Mouse (Mus musculus) hindbrain, postnatal 0 days (tissue): ENCODE measurements around the gene Slc5a6. TPM values are rescaled to one million over a fixed set of nuclear protein-coding genes. Genes with fewer than 3 reads are reported as not detected.
"Not testable (repeated sequence)": the region's sequence is repeated elsewhere in the genome, so short reads cannot be mapped to it uniquely, and the experiment has no call there.

Experiments used
- ATAC-seq: fragments of 200-750 bp; cut with Nextera tagmentation; 2 replicates; pipeline ENCODE4 v1.8.0; 2017; ENCODE audit warnings: mild to moderate bottlenecking, moderate TSS enrichment, moderate library complexity
- DNase-seq: peaks from one replicate; pipeline ENCODE4 v3.0.0-alpha.2; 2015; ENCODE audit warnings: low spot score
- H3K27ac ChIP-seq: fragments of 300-500 bp; sonication (generic); 2 replicates; pipeline ENCODE4 v1.5.1; 2014; ENCODE audit warnings: mild to moderate bottlenecking
- H3K27me3 ChIP-seq: fragments of 300-500 bp; sonication (generic); 2 replicates; pipeline ENCODE4 v1.6.1; 2014; ENCODE audit warnings: low read length, mixed read lengths; ENCODE audit not compliant: insufficient read depth
- H3K36me3 ChIP-seq: fragments of 300-500 bp; sonication (generic); 2 replicates; pipeline ENCODE4 v1.6.1; 2014; ENCODE audit warnings: low read length, mixed read lengths; ENCODE audit not compliant: insufficient read depth
- H3K4me1 ChIP-seq: fragments of 300-500 bp; sonication (generic); 2 replicates; pipeline ENCODE4 v1.6.1; 2014; ENCODE audit warnings: antibody characterized with exemption, low read length, mixed read lengths; ENCODE audit not compliant: insufficient read depth
- H3K4me2 ChIP-seq: fragments of 300-500 bp; sonication (generic); 2 replicates; pipeline ENCODE4 v1.6.1; 2014; ENCODE audit warnings: low read depth, mild to moderate bottlenecking, low read length, moderate library complexity, mixed read lengths
- H3K4me3 ChIP-seq: fragments of 300-500 bp; sonication (generic); 2 replicates; pipeline ENCODE4 v1.5.1; 2014; ENCODE audit warnings: low read length
- H3K9ac ChIP-seq: fragments of 300-500 bp; sonication (generic); replicated peaks from 2 replicates; pipeline ENCODE4 v1.6.1; 2014; ENCODE audit warnings: mild to moderate bottlenecking, low read length, moderate library complexity, mixed read lengths
- H3K9me3 ChIP-seq: fragments of 300-500 bp; sonication (generic); 2 replicates; pipeline ENCODE4 v1.6.1; 2016; ENCODE audit warnings: low read length, mixed read lengths
- CTCF ChIP-seq: IDR thresholded peaks from 2 replicates; pipeline ENCODE4 v1.5.1; 2016; ENCODE audit warnings: antibody characterized with exemption, control low read depth, low read depth
- WGBS: fragments of 180-500 bp; shearing (Covaris S2); extraction: QIAGEN DNeasy Blood & Tissue Kit; methylation state at CpG from one replicate; pipeline ENCODE4 v1.1.7; 2014; 5-methylcytosine and 5-hydroxymethylcytosine counted together
- polyA plus RNA-seq: library from polyadenylated mRNA; unstranded; fragments of >200 nt; fragmentation: Nextera tagmentation; extraction: Ambion mirVana; gene quantifications from 2 replicates; pipeline ENCODE4 v1.2.1, GENCODE M21; 2015
- total RNA-seq: library from RNA; depleted of rRNA; stranded (reverse); fragments of >200 nt; gene quantifications from 2 replicates; pipeline ENCODE4 v1.2.3, GENCODE M21; 2014

Gene Slc5a6
- total and polyA plus RNA-seq, 2 experiments from 2014 or later: 33.7 to 46.7 TPM

GRCm38 (mm10) chr5:31031508-31031907, 17.2 kb downstream of the Slc5a6 start:
- no peaks in the 10 kb centered on the region for H3K4me1 ChIP-seq
- no peak for DNase-seq
- H3K9me3 ChIP-seq: no peaks in the 10 kb centered on the region
- no peak for ATAC-seq
- H3K9ac ChIP-seq: no peak overlapping the region
- no peaks in the 10 kb centered on the region for H3K27me3 ChIP-seq
- no peak overlapping the region for H3K27ac ChIP-seq
- WGBS: 82% methylated on average over 8 of the region's 8 CpGs
- no peak overlapping the region for H3K4me3 ChIP-seq
- no peaks in the 10 kb centered on the region for H3K36me3 ChIP-seq
- TF ChIP-seq CTCF: no peak
- H3K4me2 ChIP-seq: no peak overlapping the region

GRCm38 (mm10) chr5:31030926-31031325, 17.8 kb downstream of the Slc5a6 start:
- no peak for DNase-seq

DNA sequence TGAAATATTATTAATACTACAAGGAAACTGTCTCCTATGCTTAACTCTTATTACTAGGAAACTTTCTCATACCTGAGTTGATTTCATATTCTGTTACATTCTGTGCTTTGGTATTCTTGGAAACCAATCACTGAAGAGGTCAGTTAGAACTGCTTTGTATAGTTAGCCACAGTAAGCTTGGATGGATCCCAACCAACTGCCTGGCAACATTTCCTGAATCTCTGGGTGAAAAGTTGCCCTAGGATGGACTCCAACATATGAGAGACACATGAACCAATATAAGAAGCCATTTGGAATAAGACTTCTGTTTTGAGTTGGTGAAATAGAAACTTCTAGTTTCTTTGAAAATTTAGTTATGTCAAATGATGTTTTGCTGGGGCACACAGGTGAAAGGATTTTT, 24.1 kb downstream of the Slc5a6 start:
- no peak overlapping the region for H3K27ac ChIP-seq
- H3K4me3 ChIP-seq: no peak overlapping the region
- no peak overlapping the region for H3K9ac ChIP-seq
- H3K4me2 ChIP-seq: no peak overlapping the region
- DNase-seq (no peak), ATAC-seq (no peak)
- no peaks in the 10 kb centered on the region for H3K36me3 ChIP-seq
- H3K9me3 ChIP-seq: no peaks in the 10 kb centered on the region
- no peaks in the 10 kb centered on the region for H3K27me3 ChIP-seq
- no peak for TF ChIP-seq CTCF
- H3K4me1 ChIP-seq: no peaks in the 10 kb centered on the region

More at GRCm38 (mm10) chr5:31030926-31031325, 17.8 kb downstream of the Slc5a6 start:
- no peak for TF ChIP-seq CTCF
- ATAC-seq: no peak
- H3K4me1 ChIP-seq: no peaks in the 10 kb centered on the region
- H3K27ac ChIP-seq: no peak overlapping the region
- H3K36me3 ChIP-seq: no peaks in the 10 kb centered on the region
- no peaks in the 10 kb centered on the region for H3K27me3 ChIP-seq
- 88% methylated on average over 4 of the region's 4 CpGs for WGBS
- H3K4me3 ChIP-seq: no peak overlapping the region
- no peak overlapping the region for H3K9ac ChIP-seq
- H3K9me3 ChIP-seq: no peaks in the 10 kb centered on the region
- no peak overlapping the region for H3K4me2 ChIP-seq

DNA sequence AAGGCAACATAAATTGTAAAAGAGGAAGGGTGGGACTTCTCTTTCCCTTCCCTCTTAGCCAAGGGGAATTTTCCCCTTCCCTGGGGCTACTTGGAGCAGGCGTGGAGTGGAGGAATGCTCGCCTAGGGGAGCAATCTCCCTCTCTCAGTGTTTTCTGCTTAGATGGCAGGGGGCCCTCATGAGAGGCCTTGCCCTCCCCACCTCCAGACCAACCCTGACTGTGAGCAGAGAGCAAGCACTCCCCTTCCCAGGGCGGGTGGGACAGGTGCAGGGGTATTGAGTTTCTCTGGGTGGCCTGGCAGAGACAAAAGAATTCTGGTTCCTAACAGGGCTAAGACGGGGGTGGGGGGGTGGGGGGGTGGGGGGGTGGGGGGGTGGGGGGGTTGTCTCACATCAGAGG, 25.5 kb downstream of the Slc5a6 start:
- WGBS: 19% methylated on average over 3 of the region's 4 CpGs
- H3K4me3 ChIP-seq: no peak overlapping the region
- no peak overlapping the region for H3K9ac ChIP-seq
- H3K36me3 ChIP-seq: no peaks in the 10 kb centered on the region
- H3K4me1 ChIP-seq: no peaks in the 10 kb centered on the region
- ATAC-seq (no peak), DNase-seq (no peak)
- H3K4me2 ChIP-seq: no peak overlapping the region
- no peak for TF ChIP-seq CTCF
- no peak overlapping the region for H3K27ac ChIP-seq
- H3K9me3 ChIP-seq: no peaks in the 10 kb centered on the region
- H3K27me3 ChIP-seq: no peaks in the 10 kb centered on the region

- no peak overlapping the region for H3K27ac ChIP-seq
- H3K9me3 ChIP-seq: no peaks in the 10 kb centered on the region
- no peak overlapping the region for H3K4me2 ChIP-seq
- no peak for TF ChIP-seq CTCF
- ATAC-seq (no peak), DNase-seq (no peak)
- WGBS: 41% methylated on average over 1 of the region's 1 CpGs
- no peaks in the 10 kb centered on the region for H3K4me1 ChIP-seq
- no peaks in the 10 kb centered on the region for H3K27me3 ChIP-seq
- H3K9ac ChIP-seq: no peak overlapping the region
- no peaks in the 10 kb centered on the region for H3K36me3 ChIP-seq
- no peak overlapping the region for H3K4me3 ChIP-seq
Observed at GRCm38 (mm10) chr5:31022690-31023089, 26.0 kb downstream of the Slc5a6 start.

GRCm38 (mm10) chr5:31021790-31022189, 26.9 kb downstream of the Slc5a6 start:
- not testable (repeated sequence) for H3K36me3 ChIP-seq, H3K27me3 ChIP-seq, ATAC-seq, H3K9ac ChIP-seq, H3K4me1 ChIP-seq, DNase-seq, H3K4me2 ChIP-seq, H3K9me3 ChIP-seq, H3K4me3 ChIP-seq, H3K27ac ChIP-seq
- 87% methylated on average over 4 of the region's 5 CpGs for WGBS

GRCm38 (mm10) chr5:31015913-31016312, 32.8 kb downstream of the Slc5a6 start:
- no peak overlapping the region for H3K27ac ChIP-seq
- 79% methylated on average over 2 of the region's 2 CpGs for WGBS
- DNase-seq: no peak
- H3K4me1 ChIP-seq: no peaks in the 10 kb centered on the region
- H3K9me3 ChIP-seq: no peaks in the 10 kb centered on the region
- no peaks in the 10 kb centered on the region for H3K27me3 ChIP-seq
- H3K4me2 ChIP-seq: no peak overlapping the region
- no peak overlapping the region for H3K9ac ChIP-seq
- H3K4me3 ChIP-seq: no peak overlapping the region
- H3K36me3 ChIP-seq: no peaks in the 10 kb centered on the region
- TF ChIP-seq CTCF: no peak
- no peak for ATAC-seq
